Mouse (Mus musculus): ENCODE results near the gene Mocs3. TPM values are rescaled to one million over a fixed set of nuclear protein-coding genes. Genes with fewer than 3 reads are reported as not detected.

Gene Mocs3
- 14.6 and 16.7 TPM in 2 replicates for polyA plus RNA-seq (2012; rRNA removed)

DNA sequence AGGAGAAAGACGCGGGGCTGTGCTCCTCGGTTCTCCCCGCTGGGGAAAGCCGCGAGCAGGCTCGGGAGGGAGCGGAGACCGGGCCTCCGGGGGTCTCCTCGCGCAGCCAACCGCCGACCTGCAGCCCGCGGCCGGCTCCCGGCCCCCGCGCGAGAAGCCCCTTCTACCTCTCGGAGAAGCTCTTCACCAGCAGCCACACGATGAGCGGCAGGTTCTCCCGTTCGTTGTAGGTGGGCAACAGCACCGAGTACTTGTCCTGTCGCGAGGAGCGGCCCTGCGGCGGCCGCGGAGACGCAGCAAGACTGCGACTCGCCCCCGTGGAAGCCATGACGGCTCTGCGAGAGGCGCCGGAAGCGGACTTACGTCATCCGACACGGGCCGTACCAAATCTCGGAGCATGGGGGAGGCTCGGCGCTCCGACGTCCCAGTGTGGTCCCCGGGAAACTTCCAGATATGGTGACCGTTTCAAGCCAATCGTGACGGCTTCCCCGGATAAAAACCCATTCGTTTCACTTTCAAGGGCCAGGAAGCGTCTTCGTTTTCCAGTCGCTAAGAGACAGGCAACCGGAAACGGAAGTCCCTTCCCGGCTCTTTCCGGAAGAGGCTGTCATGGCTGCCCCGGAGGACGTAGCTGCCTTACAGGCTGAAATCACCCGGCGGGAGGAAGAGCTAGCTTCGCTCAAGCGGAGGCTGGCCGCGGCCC is at the start of gene Mocs3, which contains the start of the genes Gm20716 and Dpm1:
Gene Mocs3, plus strand, starts transcription at position 597 of the 703 bp plus-strand sequence.
Gene Gm20716, minus strand, starts transcription at position 339 of the 703 bp plus-strand sequence.
Gene Dpm1, minus strand, starts transcription at position 566 of the 703 bp plus-strand sequence.

DNA sequence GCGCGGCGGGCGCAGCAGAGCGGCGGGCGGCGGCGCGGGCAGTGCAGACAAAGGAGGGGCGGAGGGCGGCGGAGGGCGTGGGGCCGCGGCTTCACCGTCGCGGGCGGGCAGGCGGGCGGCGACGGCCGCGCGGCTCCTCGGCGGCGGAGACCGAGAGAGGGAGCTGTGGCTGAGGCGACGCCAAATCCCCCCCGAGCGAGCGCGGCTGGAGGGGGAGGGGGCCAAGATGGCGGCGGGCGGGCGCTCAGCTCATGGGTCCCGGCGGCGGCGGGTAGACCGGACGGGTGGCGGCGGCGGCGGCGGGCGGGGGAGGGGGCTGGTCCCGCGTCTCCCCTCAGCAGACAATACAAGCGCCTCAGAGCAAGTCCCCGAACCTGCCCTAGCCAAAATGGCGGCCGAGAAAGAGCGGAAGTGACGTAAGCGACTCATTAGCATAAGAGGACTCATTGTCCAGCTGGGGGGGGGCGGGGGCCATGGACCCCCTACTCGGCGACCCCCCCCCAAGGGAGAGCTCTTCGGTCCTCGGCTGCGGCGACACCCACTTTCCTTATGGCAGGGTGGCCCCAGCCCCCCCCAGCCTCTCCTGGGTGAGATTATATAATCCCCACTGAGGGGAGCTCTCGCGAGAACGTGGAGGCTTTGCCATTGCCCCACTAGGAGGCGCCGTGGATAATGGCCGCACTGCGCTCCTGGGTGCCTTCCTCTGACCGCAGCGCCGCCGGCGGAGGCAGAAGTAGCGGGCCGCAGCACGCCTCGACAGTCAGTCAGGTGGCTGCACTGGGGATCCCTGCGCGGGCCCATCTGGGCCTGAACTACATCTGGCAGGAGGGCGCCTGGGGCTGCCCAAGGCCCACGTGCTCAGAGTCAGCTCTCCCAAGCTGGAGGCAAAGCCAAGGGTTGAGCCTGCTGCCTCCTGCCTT is 23.4 kb upstream of the Mocs3 start, which contains the start of gene Adnp:
Gene Adnp, minus strand, starts transcription at position 388 of the 920 bp plus-strand sequence.

DNA sequence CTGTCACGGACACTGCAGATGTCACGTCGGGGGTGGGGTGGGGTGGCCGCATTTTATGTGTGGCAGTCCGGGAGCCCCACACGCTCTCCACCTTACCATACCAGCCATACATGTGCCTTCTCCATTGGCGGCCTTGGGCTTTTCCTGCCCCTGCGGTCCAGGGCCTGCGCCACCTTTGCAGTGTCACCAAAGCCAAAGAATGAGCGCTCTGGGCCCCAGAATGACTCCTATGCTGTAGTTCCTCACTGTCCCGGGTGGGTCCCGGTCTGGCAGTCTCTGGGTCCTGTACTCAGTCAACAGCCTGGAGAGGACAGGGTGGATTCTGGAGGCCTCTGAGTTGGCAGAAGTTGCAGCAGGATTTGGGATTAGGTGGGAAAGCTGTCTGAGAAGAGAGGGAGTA is 51.2 kb downstream of the Mocs3 start, which contains the start of gene Kcng1:
Gene Kcng1, minus strand, starts transcription at position 155 of the 400 bp plus-strand sequence.

Other genes with a start within 250 kb of the Mocs3 start
- 1.00 and 1.3 TPM in 2 replicates for gene Ripor3, start 220.0 kb upstream of the Mocs3 start, polyA plus RNA-seq (2012; rRNA removed)
- gene Pard6b, start 149.6 kb upstream of the Mocs3 start, polyA plus RNA-seq (2012; rRNA removed), result 5.0 and 5.3 TPM in 2 replicates
- 79.6 and 79.7 TPM in 2 replicates for gene Adnp, start 23.5 kb upstream of the Mocs3 start, polyA plus RNA-seq (2012; rRNA removed)
- 23.3 and 28.3 TPM in 2 replicates for gene Gm20716, start 258 bp upstream of the Mocs3 start, polyA plus RNA-seq (2012; rRNA removed)
- 14.1 and 16.0 TPM in 2 replicates for gene Dpm1, start within 50 bp of the Mocs3 start, polyA plus RNA-seq (2012; rRNA removed)
- gene Kcng1, start 51.1 kb downstream of the Mocs3 start, polyA plus RNA-seq (2012; rRNA removed), result 3.3 and 5.2 TPM in 2 replicates